Mouse (Mus musculus) lung, postnatal 0 days (tissue): ENCODE measurements at regions not wholly inside any gene's neighbourhood (a gene's known extent, or its start where the extent isn't known, plus 50 kb on each side); places are given as distances from the start of the nearest gene placed in this dataset.

ENCODE experiments used
- ATAC-seq: fragments of 200-750 bp; cut with Nextera tagmentation; 2 replicates; pipeline ENCODE4 v1.8.0; 2017; ENCODE audit warnings: moderate library complexity
- DNase-seq: peaks from one replicate; pipeline ENCODE4 v3.0.0-alpha.2; 2016; ENCODE audit warnings: low spot score
- H3K27ac ChIP-seq: fragments of 300-500 bp; sonication (generic); 2 replicates; pipeline ENCODE4 v1.5.1; 2014; ENCODE audit warnings: antibody characterized with exemption, mild to moderate bottlenecking, low read length, mixed read lengths
- H3K27me3 ChIP-seq: fragments of 300-500 bp; sonication (generic); replicated peaks from 2 replicates; pipeline ENCODE4 v1.6.1; 2014; ENCODE audit warnings: low read length, mixed read lengths; ENCODE audit not compliant: insufficient read depth
- H3K36me3 ChIP-seq: fragments of 300-500 bp; sonication (generic); 2 replicates; pipeline ENCODE4 v1.6.1; 2014; ENCODE audit warnings: low read length, mixed read lengths; ENCODE audit not compliant: insufficient read depth
- H3K4me1 ChIP-seq: fragments of 300-500 bp; sonication (generic); 2 replicates; pipeline ENCODE4 v1.6.1; 2014; ENCODE audit warnings: antibody characterized with exemption, low read depth, low read length, mixed read lengths; ENCODE audit not compliant: insufficient read depth
- H3K4me2 ChIP-seq: fragments of 300-500 bp; sonication (generic); replicated peaks from 2 replicates; pipeline ENCODE4 v1.6.1; 2014; ENCODE audit warnings: low read depth, mild to moderate bottlenecking, low read length, moderate library complexity, mixed read lengths
- H3K4me3 ChIP-seq: fragments of 300-500 bp; sonication (generic); 2 replicates; pipeline ENCODE4 v1.5.1; 2014; ENCODE audit warnings: low read depth, low read length
- H3K9ac ChIP-seq: fragments of 300-500 bp; sonication (generic); replicated peaks from 2 replicates; pipeline ENCODE4 v1.6.1; 2014; ENCODE audit warnings: low read depth, mild to moderate bottlenecking
- H3K9me3 ChIP-seq: fragments of 300-500 bp; sonication (generic); 2 replicates; pipeline ENCODE4 v1.6.1; 2016; ENCODE audit warnings: low read length, mixed read lengths
- CTCF ChIP-seq: IDR thresholded peaks from 2 replicates; pipeline ENCODE4 v1.5.1; 2016; ENCODE audit warnings: antibody characterized with exemption, mild to moderate bottlenecking
- EP300 ChIP-seq: IDR thresholded peaks from 2 replicates; pipeline ENCODE4 v1.6.1; 2016; ENCODE audit warnings: antibody characterized with exemption, mild to moderate bottlenecking, control low read depth
- WGBS: fragments of 180-500 bp; shearing (Covaris S2); extraction: QIAGEN DNeasy Blood & Tissue Kit; methylation state at CpG from one replicate; pipeline ENCODE4 v1.1.7; 2014; 5-methylcytosine and 5-hydroxymethylcytosine counted together

- Histone ChIP-seq H3K27me3 (no peaks in the 10 kb centered on the region), H3K4me2 (no peak overlapping the region), H3K9ac (no peak overlapping the region), H3K27ac (no peak overlapping the region), H3K9me3 (no peaks in the 10 kb centered on the region), H3K36me3 (no peaks in the 10 kb centered on the region), H3K4me3 (no peak overlapping the region), H3K4me1 (no peaks in the 10 kb centered on the region)
- TF ChIP-seq EP300: no peak
- TF ChIP-seq CTCF: no peak
- ATAC-seq (no peak), DNase-seq (no peak)
- 86% methylated on average over 1 of the region's 1 CpGs for WGBS
Observed at GRCm38 (mm10) chr16:58110452-58110851, 297.8 kb upstream of the Dcbld2 start.

DNA sequence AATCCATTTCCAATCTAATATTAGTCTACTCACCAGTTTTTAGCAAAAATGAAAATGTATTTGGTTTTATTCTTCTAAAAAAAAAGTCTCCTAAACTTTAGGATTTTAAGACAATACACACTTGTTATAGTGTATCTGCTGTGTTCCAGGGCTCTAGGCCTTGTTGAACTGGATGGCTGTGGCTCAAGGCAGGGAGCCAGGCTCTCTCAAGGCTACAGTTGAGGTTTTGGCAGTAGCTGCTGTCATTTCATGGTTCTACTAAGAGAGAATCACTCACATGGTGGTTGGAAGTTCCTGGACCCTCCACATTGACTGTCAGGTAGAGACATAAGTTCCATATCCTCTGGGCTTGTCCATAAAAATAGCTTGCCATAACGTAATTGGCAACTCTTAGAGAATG is 282.2 kb upstream of the Dcbld2 start:
- Histone ChIP-seq H3K4me2 (no peak overlapping the region), H3K4me1 (no peaks in the 10 kb centered on the region), H3K4me3 (no peak overlapping the region), H3K27ac (no peak overlapping the region), H3K27me3 (no peaks in the 10 kb centered on the region), H3K9ac (no peak overlapping the region), H3K9me3 (no peaks in the 10 kb centered on the region), H3K36me3 (no peaks in the 10 kb centered on the region)
- TF ChIP-seq CTCF (no peak), EP300 (no peak)
- no peak for DNase-seq
- no peak for ATAC-seq
- 69% methylated on average over 1 of the region's 1 CpGs for WGBS

DNA sequence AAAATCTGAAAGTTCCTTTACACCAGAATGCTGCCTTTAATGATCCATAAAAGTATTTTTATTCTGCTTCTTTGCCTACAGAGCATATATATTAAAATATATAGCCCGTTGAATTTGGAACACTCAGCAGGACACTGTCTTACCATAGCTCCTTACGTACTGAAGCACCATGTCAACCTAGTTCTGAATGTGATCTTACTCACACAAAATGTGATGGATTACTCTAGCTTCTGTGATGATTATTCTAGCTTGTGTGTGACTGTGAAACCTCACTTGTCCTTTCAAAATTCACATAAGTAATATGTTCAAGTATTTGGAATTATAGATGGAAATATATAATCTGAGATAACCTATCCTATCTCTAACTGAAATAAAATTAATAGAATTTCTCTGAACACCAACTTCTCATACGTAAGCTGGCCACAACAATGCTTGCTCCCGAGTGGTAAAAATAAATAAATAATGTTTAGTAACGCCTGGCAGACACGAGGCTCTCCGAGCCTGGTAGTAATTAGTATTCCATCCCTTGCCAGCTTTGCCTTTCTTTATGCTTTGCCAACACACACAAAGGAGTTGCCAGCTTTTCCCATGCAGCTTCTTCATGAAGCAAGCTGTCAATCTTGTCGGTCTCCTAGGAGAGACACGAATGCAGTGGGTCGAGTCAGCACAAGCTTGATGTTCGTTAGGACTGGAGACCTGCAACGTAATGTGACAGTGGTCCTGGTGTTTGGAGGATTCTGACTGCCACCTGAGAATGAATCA is 271.9 kb upstream of the Dcbld2 start:
- no peak overlapping the region for H3K27ac ChIP-seq
- no peak for DNase-seq
- no peak overlapping the region for H3K4me3 ChIP-seq
- H3K27me3 ChIP-seq: no peaks in the 10 kb centered on the region
- no peak for ATAC-seq
- no peak overlapping the region for H3K4me2 ChIP-seq
- H3K9me3 ChIP-seq: no peaks in the 10 kb centered on the region
- 66% methylated on average over 12 of the region's 12 CpGs for WGBS
- H3K36me3 ChIP-seq: no peaks in the 10 kb centered on the region
- no peaks in the 10 kb centered on the region for H3K4me1 ChIP-seq
- no peak overlapping the region for H3K9ac ChIP-seq
- TF ChIP-seq EP300 (no peak), CTCF (no peak)

GRCm38 (mm10) chr16:58136979-58137378 is 271.3 kb upstream of the Dcbld2 start:
- H3K27me3 ChIP-seq: no peaks in the 10 kb centered on the region
- TF ChIP-seq CTCF: no peak
- no peak for TF ChIP-seq EP300
- H3K4me2 ChIP-seq: no peak overlapping the region
- no peaks in the 10 kb centered on the region for H3K4me1 ChIP-seq
- H3K27ac ChIP-seq: no peak overlapping the region
- no peaks in the 10 kb centered on the region for H3K9me3 ChIP-seq
- WGBS: 87% methylated on average over 7 of the region's 7 CpGs
- H3K4me3 ChIP-seq: no peak overlapping the region
- H3K36me3 ChIP-seq: no peaks in the 10 kb centered on the region
- ATAC-seq (no peak), DNase-seq (no peak)
- no peak overlapping the region for H3K9ac ChIP-seq

- H3K27me3 ChIP-seq: no peaks in the 10 kb centered on the region
- ATAC-seq: peak; percentile 32; the same call in 1 of the 2 replicates
- no peak overlapping the region for H3K4me3 ChIP-seq
- TF ChIP-seq EP300 (no peak), CTCF (no peak)
- no peaks in the 10 kb centered on the region for H3K9me3 ChIP-seq
- no peak overlapping the region for H3K4me2 ChIP-seq
- no peaks in the 10 kb centered on the region for H3K36me3 ChIP-seq
- no peak overlapping the region for H3K9ac ChIP-seq
- no peaks in the 10 kb centered on the region for H3K4me1 ChIP-seq
- WGBS: 53% methylated on average over 4 of the region's 4 CpGs
- no peak overlapping the region for H3K27ac ChIP-seq
- DNase-seq: peak; percentile 67
Observed at GRCm38 (mm10) chr16:58137728-58138279, 270.4 kb upstream of the Dcbld2 start.

GRCm38 (mm10) chr16:58146479-58146878 is 261.8 kb upstream of the Dcbld2 start:
- no peak overlapping the region for H3K4me3 ChIP-seq
- no peak overlapping the region for H3K27ac ChIP-seq
- no peak for DNase-seq
- H3K4me2 ChIP-seq: no peak overlapping the region
- H3K4me1 ChIP-seq: no peaks in the 10 kb centered on the region
- no peaks in the 10 kb centered on the region for H3K27me3 ChIP-seq
- no peaks in the 10 kb centered on the region for H3K36me3 ChIP-seq
- TF ChIP-seq CTCF: no peak
- TF ChIP-seq EP300: no peak
- ATAC-seq: no peak
- WGBS: 55% methylated on average over 6 of the region's 6 CpGs
- no peak overlapping the region for H3K9ac ChIP-seq
- H3K9me3 ChIP-seq: no peaks in the 10 kb centered on the region
